Mouse (Mus musculus) ES-Bruce4 (cell line): Measurements from ENCODE around the gene Rcor2. TPM values are rescaled to one million over a fixed set of nuclear protein-coding genes. Genes with fewer than 3 reads are reported as not detected.

Experiments
- H3K27ac ChIP-seq: 2 replicates; pipeline ENCODE4 v1.5.1; 2012; ENCODE audit warnings: low read length, inconsistent platforms; ENCODE audit not compliant: insufficient read depth
- H3K27me3 ChIP-seq: 2 replicates; pipeline ENCODE4 v1.6.1; 2012; ENCODE audit warnings: mild to moderate bottlenecking, low read length, inconsistent platforms; ENCODE audit not compliant: control insufficient read depth, poor library complexity, insufficient read depth, severe bottlenecking
- H3K36me3 ChIP-seq: 2 replicates; pipeline ENCODE4 v1.6.1; 2012; ENCODE audit warnings: inconsistent platforms, mild to moderate bottlenecking, low read length, moderate library complexity; ENCODE audit not compliant: control insufficient read depth, poor library complexity, insufficient read depth, severe bottlenecking
- H3K4me1 ChIP-seq: one replicate; pipeline ENCODE4 v1.8.1; 2011; ENCODE audit warnings: low read length; ENCODE audit not compliant: control insufficient read depth, insufficient read depth
- H3K4me3 ChIP-seq: 2 replicates; pipeline ENCODE4 v1.5.1; 2011; ENCODE audit warnings: low read depth, mild to moderate bottlenecking, low read length
- H3K9ac ChIP-seq: 2 replicates; pipeline ENCODE4 v1.6.1; 2012; ENCODE audit warnings: low read depth, mild to moderate bottlenecking, inconsistent platforms; ENCODE audit not compliant: poor library complexity, severe bottlenecking
- H3K9me3 ChIP-seq: replicated peaks from 2 replicates; pipeline ENCODE4 v1.6.1; 2012; ENCODE audit warnings: mild to moderate bottlenecking, low read length, inconsistent platforms; ENCODE audit not compliant: control insufficient read depth, poor library complexity, insufficient read depth, severe bottlenecking
- CTCF ChIP-seq: IDR thresholded peaks from one replicate; pipeline ENCODE4 v1.8.1; 2011; ENCODE audit warnings: low read depth, low read length
- EP300 ChIP-seq: IDR thresholded peaks from 2 replicates; pipeline ENCODE4 v1.6.1; 2011; ENCODE audit warnings: low read depth, low read length; ENCODE audit not compliant: insufficient read depth
- POLR2A ChIP-seq: IDR thresholded peaks from one replicate; pipeline ENCODE4 v1.8.1; 2011; ENCODE audit warnings: low read length; ENCODE audit not compliant: insufficient read depth
- polyA plus RNA-seq: library from polyadenylated mRNA; stranded (reverse); fragments of >200 nt; gene quantifications from 2 replicates; pipeline ENCODE4 v1.2.4, GENCODE M21; 2011; ENCODE audit warnings: low read depth; ENCODE audit not compliant: missing spikeins, insufficient read depth, insufficient read length

Gene Rcor2
- polyA plus RNA-seq, 1 experiment = 69.4 TPM

- no peaks in the 10 kb centered on the region for H3K27me3 ChIP-seq
- no peaks in the 10 kb centered on the region for H3K36me3 ChIP-seq
- H3K9ac ChIP-seq = no peak overlapping the region
- H3K9me3 ChIP-seq = no peaks in the 10 kb centered on the region
- H3K4me3 ChIP-seq = no peak overlapping the region
- TF ChIP-seq CTCF (no peak), EP300 (no peak), POLR2A (no peak)
- peaks cover 5% of the 10 kb centered on the region for H3K4me1 ChIP-seq
- 0 out of 2 replicates have a peak overlapping the region, but pooled peaks have one; percentile 23 for H3K27ac ChIP-seq
Observed at GRCm38 (mm10) chr19:7261964-7262363, 5.2 kb upstream of the Rcor2 start.

GRCm38 (mm10) chr19:7262592-7262991, 4.5 kb upstream of the Rcor2 start:
- Histone ChIP-seq H3K36me3 (no peaks in the 10 kb centered on the region), H3K4me3 (no peak overlapping the region), H3K27ac (no peak overlapping the region), H3K4me1 (peaks cover 5% of the 10 kb centered on the region), H3K9me3 (no peaks in the 10 kb centered on the region), H3K27me3 (no peaks in the 10 kb centered on the region), H3K9ac (no peak overlapping the region)
- TF ChIP-seq POLR2A (no peak), EP300 (0 out of 2 replicates have a peak, but pooled peaks have one; percentile 19), CTCF (no peak)

GRCm38 (mm10) chr19:7264088-7264765, 2.9 kb upstream of the Rcor2 start:
- TF ChIP-seq POLR2A = no peak
- TF ChIP-seq EP300 = 0 out of 2 replicates have a peak, but pooled peaks have one; percentile 41
- TF ChIP-seq CTCF = peak; percentile 91
- peaks cover 5% of the 10 kb centered on the region for H3K4me1 ChIP-seq
- H3K27ac ChIP-seq = peak overlapping the region; percentile 93
- H3K27me3 ChIP-seq = no peaks in the 10 kb centered on the region
- no peaks in the 10 kb centered on the region for H3K9me3 ChIP-seq
- H3K4me3 ChIP-seq = no peak overlapping the region
- H3K9ac ChIP-seq = peak overlapping the region; percentile 14
- no peaks in the 10 kb centered on the region for H3K36me3 ChIP-seq

GRCm38 (mm10) chr19:7264766-7265331, 2.3 kb upstream of the Rcor2 start:
- peak overlapping the region; percentile 30 for H3K9ac ChIP-seq
- peak overlapping the region; percentile 45 for H3K4me3 ChIP-seq
- peaks cover 5% of the 10 kb centered on the region for H3K4me1 ChIP-seq

GRCm38 (mm10) chr19:7265478-7266191, 1.5 kb upstream of the Rcor2 start:
- Histone ChIP-seq H3K9ac (peak overlapping the region; percentile 30), H3K9me3 (no peaks in the 10 kb centered on the region), H3K27me3 (no peaks in the 10 kb centered on the region), H3K4me3 (peak overlapping the region; percentile 45), H3K36me3 (peaks cover under 1% of the 10 kb centered on the region; the same call in 1 of the 2 replicates), H3K27ac (peak overlapping the region; percentile 93), H3K4me1 (peaks cover 5% of the 10 kb centered on the region)
- TF ChIP-seq EP300 (peak; percentile 84), CTCF (no peak)

More at GRCm38 (mm10) chr19:7264766-7265331, 2.3 kb upstream of the Rcor2 start:
- H3K36me3 ChIP-seq = no peaks in the 10 kb centered on the region
- TF ChIP-seq POLR2A (no peak), EP300 (0 out of 2 replicates have a peak, but pooled peaks have one; percentile 65)
- H3K27ac ChIP-seq = peak overlapping the region; percentile 93
- H3K27me3 ChIP-seq = no peaks in the 10 kb centered on the region
- H3K9me3 ChIP-seq = no peaks in the 10 kb centered on the region

- Histone ChIP-seq H3K4me3 (peak overlapping the region; percentile 52; the same call in 1 of the 2 replicates), H3K4me1 (peaks cover 5% of the 10 kb centered on the region), H3K9ac (peak overlapping the region; percentile 98), H3K9me3 (no peaks in the 10 kb centered on the region), H3K27me3 (no peaks in the 10 kb centered on the region), H3K27ac (peak overlapping the region; percentile 48), H3K36me3 (peaks cover 8% of the 10 kb centered on the region)
- TF ChIP-seq EP300 (0 out of 2 replicates have a peak, but pooled peaks have one; percentile 15), POLR2A (no peak)
Observed at GRCm38 (mm10) chr19:7266421-7266831, 699 bp upstream of the Rcor2 start.
